Mouse (Mus musculus): ENCODE measurements at regions not wholly inside any gene's neighbourhood (a gene's known extent, or its start where the extent isn't known, plus 50 kb on each side); places are given as distances from the start of the nearest gene placed in this dataset.

GRCm38 (mm10) chr16:29147766-29148165 lies 61.7 kb upstream of the Hrasls start:
- no peak for DNase-seq (ENCODE audit: extremely low read depth, insufficient read length, low spot score)

- DNase-seq (ENCODE audit: extremely low read depth, insufficient read length, low spot score): no peak
These were observed 90.3 kb upstream of the Hrasls start for GRCm38 (mm10) chr16:29119217-29119616.

GRCm38 (mm10) chr16:29096791-29097190 lies 112.7 kb upstream of the Hrasls start:
- DNase-seq (ENCODE audit: extremely low read depth, insufficient read length, low spot score): no peak

GRCm38 (mm10) chr16:29065961-29066360 lies 136.5 kb upstream of the Mb21d2 start:
- no peak for DNase-seq (ENCODE audit: extremely low read depth, insufficient read length, low spot score)

- no peak for DNase-seq (ENCODE audit: extremely low read depth, insufficient read length, low spot score)
These were observed 135.8 kb upstream of the Mb21d2 start for GRCm38 (mm10) chr16:29065097-29065785.

- no peak for DNase-seq (ENCODE audit: extremely low read depth, insufficient read length, low spot score)
These were observed 133.9 kb upstream of the Mb21d2 start for GRCm38 (mm10) chr16:29063377-29063776.

- DNase-seq (ENCODE audit: extremely low read depth, insufficient read length, low spot score): no peak
These were observed 127.6 kb upstream of the Mb21d2 start for GRCm38 (mm10) chr16:29057076-29057475.

- DNase-seq (ENCODE audit: extremely low read depth, insufficient read length, low spot score): no peak
These were observed 125.0 kb upstream of the Mb21d2 start for GRCm38 (mm10) chr16:29054423-29054822.

GRCm38 (mm10) chr16:29046453-29046993 lies 117.0 kb upstream of the Mb21d2 start:
- no peak for DNase-seq (ENCODE audit: extremely low read depth, insufficient read length, low spot score)

- DNase-seq (ENCODE audit: extremely low read depth, insufficient read length, low spot score): no peak
These were observed 106.0 kb upstream of the Mb21d2 start for GRCm38 (mm10) chr16:29035523-29035922.

GRCm38 (mm10) chr16:29034053-29034794 lies 104.8 kb upstream of the Mb21d2 start:
- peak; percentile 11 for DNase-seq (ENCODE audit: extremely low read depth, insufficient read length, low spot score)

GRCm38 (mm10) chr16:29033357-29033756 lies 103.9 kb upstream of the Mb21d2 start:
- no peak for DNase-seq (ENCODE audit: extremely low read depth, insufficient read length, low spot score)

- no peak for DNase-seq (ENCODE audit: extremely low read depth, insufficient read length, low spot score)
These were observed 98.4 kb upstream of the Mb21d2 start for GRCm38 (mm10) chr16:29027856-29028255.

GRCm38 (mm10) chr16:29001249-29001648 lies 71.8 kb upstream of the Mb21d2 start:
- DNase-seq (ENCODE audit: extremely low read depth, insufficient read length, low spot score): peak; percentile 11

- DNase-seq (ENCODE audit: extremely low read depth, insufficient read length, low spot score): no peak
These were observed 70.2 kb upstream of the Mb21d2 start for GRCm38 (mm10) chr16:28999641-29000040.

- DNase-seq (ENCODE audit: extremely low read depth, insufficient read length, low spot score): no peak
These were observed 67.2 kb upstream of the Mb21d2 start for GRCm38 (mm10) chr16:28996629-28997028.

- no peak for DNase-seq (ENCODE audit: extremely low read depth, insufficient read length, low spot score)
These were observed 61.2 kb upstream of the Mb21d2 start for GRCm38 (mm10) chr16:28990666-28991065.

GRCm38 (mm10) chr16:28984931-28985330 lies 55.5 kb upstream of the Mb21d2 start:
- DNase-seq (ENCODE audit: extremely low read depth, insufficient read length, low spot score): no peak

- DNase-seq (ENCODE audit: extremely low read depth, insufficient read length, low spot score): no peak
These were observed 53.4 kb upstream of the Mb21d2 start for GRCm38 (mm10) chr16:28982901-28983300.

All from 3134 (cell line).